Mouse (Mus musculus) bone marrow, adult 2 months (tissue): ENCODE data around the gene 1700025G04Rik. TPM values are rescaled to one million over a fixed set of nuclear protein-coding genes. Genes with fewer than 3 reads are reported as not detected.

Source experiments
- H3K27ac ChIP-seq: fragments of 200-500 bp; 2 replicates; pipeline ENCODE4 v1.5.1; 2012; ENCODE audit warnings: low read depth, mild to moderate bottlenecking, control low read depth, inconsistent platforms, low read length; ENCODE audit not compliant: control insufficient read depth, poor library complexity, insufficient read depth
- H3K4me1 ChIP-seq: fragments of 200-500 bp; 2 replicates; pipeline ENCODE4 v1.6.1; 2011; ENCODE audit warnings: low read length; ENCODE audit not compliant: control insufficient read depth, insufficient read depth
- H3K4me3 ChIP-seq: fragments of 200-500 bp; replicated peaks from 2 replicates; pipeline ENCODE3; 2011; ENCODE audit warnings: mild to moderate bottlenecking, low read depth, low read length, control low read depth; ENCODE audit not compliant: control insufficient read depth
- CTCF ChIP-seq: fragments of 200-500 bp; IDR thresholded peaks from 2 replicates; pipeline ENCODE4 v1.5.1; 2011; ENCODE audit warnings: low read length, control low read depth; ENCODE audit not compliant: control insufficient read depth, insufficient read depth
- POLR2A ChIP-seq: fragments of 200-500 bp; IDR thresholded peaks from 2 replicates; pipeline ENCODE4 v1.6.1; 2011; ENCODE audit warnings: low read depth, mild to moderate bottlenecking, control low read depth, low read length, borderline replicate concordance; ENCODE audit not compliant: control insufficient read depth
- WGBS: fragments of 180-500 bp; shearing (Covaris S2); methylation state at CpG from one replicate; pipeline ENCODE4 v1.1.7; 2018; 5-methylcytosine and 5-hydroxymethylcytosine counted together
- polyA plus RNA-seq: library from polyadenylated mRNA; stranded (reverse); fragments of >200 nt; gene quantifications from 2 replicates; pipeline ENCODE4 v1.2.4, GENCODE M21; 2011; ENCODE audit warnings: low replicate concordance; ENCODE audit not compliant: missing spikeins, insufficient read depth, insufficient read length

1700025G04Rik gene
- polyA plus RNA-seq, 1 experiment, result 0.92 TPM

- no peak for TF ChIP-seq POLR2A
- TF ChIP-seq CTCF, result no peak
- H3K4me1 ChIP-seq, result no peaks in the 10 kb centered on the region
- 96% methylated on average over 7 of the region's 7 CpGs for WGBS
- H3K4me3 ChIP-seq, result no peak overlapping the region
- H3K27ac ChIP-seq, result no peak overlapping the region
These were observed 8.8 kb downstream of the 1700025G04Rik start for GRCm38 (mm10) chr1:152081121-152081520.

- no peaks in the 10 kb centered on the region for H3K4me1 ChIP-seq
- H3K27ac ChIP-seq, result no peak overlapping the region
- TF ChIP-seq POLR2A (no peak), CTCF (no peak)
- H3K4me3 ChIP-seq, result no peak overlapping the region
- 42% methylated on average over 6 of the region's 6 CpGs for WGBS
These were observed 9.7 kb downstream of the 1700025G04Rik start for GRCm38 (mm10) chr1:152080244-152080643.

DNA sequence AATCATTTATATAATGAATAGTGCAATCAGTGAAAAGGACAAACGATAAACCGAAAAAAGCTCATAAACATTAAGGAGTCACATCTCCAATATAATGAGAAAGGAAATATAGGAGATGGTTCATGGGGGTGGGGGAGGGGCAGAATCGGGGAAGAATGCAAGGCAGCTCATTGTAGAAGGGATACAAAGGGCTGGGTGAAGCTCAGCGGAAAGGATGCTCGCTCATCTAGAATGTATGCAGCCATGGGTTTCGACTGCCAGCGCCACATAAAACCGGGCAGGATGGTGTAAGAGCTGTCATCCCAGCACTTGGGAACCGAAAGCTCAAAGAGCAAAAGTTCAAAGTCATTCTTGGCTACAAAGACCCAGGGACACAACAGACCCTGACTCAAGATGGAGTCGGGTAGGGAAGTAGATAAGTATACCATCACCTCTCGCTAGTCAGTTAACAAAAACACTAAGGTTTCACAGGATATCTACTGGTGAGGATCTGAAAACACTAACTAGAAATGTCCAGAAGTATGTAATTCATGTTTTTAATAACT lies 12.7 kb downstream of the 1700025G04Rik start:
- 87% methylated on average over 11 of the region's 11 CpGs for WGBS
- no peak for TF ChIP-seq CTCF

GRCm38 (mm10) chr1:152076222-152076845 lies 13.6 kb downstream of the 1700025G04Rik start:
- TF ChIP-seq CTCF (no peak), POLR2A (no peak)
- no peaks in the 10 kb centered on the region for H3K4me1 ChIP-seq
- H3K27ac ChIP-seq, result no peak overlapping the region
- 91% methylated on average over 14 of the region's 14 CpGs for WGBS
- no peak overlapping the region for H3K4me3 ChIP-seq

More for the DNA sequence above, 12.7 kb downstream of the 1700025G04Rik start:
- no peak overlapping the region for H3K27ac ChIP-seq
- no peaks in the 10 kb centered on the region for H3K4me1 ChIP-seq
- no peak overlapping the region for H3K4me3 ChIP-seq

DNA sequence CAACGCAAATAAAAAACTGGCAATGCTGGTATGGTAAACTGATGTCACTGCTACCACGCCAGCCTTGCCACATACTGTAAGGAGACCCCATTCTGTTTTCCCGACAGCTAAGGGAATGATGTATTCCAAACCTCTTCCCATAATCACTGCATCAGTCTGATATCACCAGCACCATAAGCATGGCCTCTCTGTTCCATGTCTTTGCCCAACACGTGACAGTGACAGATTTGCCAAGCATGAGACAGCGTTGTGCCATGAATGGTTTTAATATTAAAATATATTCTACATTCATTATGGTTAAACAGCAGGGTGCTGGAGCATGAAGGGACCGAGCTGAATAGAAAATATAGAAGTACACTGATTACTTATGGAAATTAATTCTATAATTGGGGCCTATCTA lies 14.2 kb downstream of the 1700025G04Rik start:
- WGBS, result 85% methylated on average over 6 of the region's 6 CpGs
- no peak overlapping the region for H3K4me3 ChIP-seq
- no peak for TF ChIP-seq POLR2A
- no peak for TF ChIP-seq CTCF
- H3K4me1 ChIP-seq, result no peaks in the 10 kb centered on the region
- H3K27ac ChIP-seq, result no peak overlapping the region

- 74% methylated on average over 4 of the region's 4 CpGs for WGBS
- no peak overlapping the region for H3K27ac ChIP-seq
- no peak overlapping the region for H3K4me3 ChIP-seq
- TF ChIP-seq CTCF (no peak), POLR2A (no peak)
- H3K4me1 ChIP-seq, result no peaks in the 10 kb centered on the region
These were observed 19.5 kb downstream of the 1700025G04Rik start for GRCm38 (mm10) chr1:152070441-152070840.

DNA sequence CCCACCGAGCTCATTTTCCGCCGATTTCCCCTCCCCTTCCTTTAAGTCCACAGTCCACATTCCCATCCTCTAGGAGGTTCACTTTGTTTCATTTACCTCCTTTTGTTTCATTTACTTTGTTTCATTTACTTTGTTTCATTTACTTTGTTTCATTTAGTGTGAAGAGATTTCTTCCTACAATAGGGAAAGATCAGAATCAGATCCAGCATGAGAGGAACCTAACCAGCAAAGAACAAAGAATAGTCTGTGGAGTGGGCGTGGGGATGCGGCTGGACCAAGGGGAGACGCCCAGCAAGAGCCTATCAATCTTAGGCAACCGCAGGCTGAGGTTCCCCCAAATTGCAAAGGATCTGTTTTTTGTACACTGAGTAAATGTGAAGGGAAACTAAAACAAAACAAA lies 20.2 kb downstream of the 1700025G04Rik start:
- TF ChIP-seq POLR2A (no peak), CTCF (no peak)
- Histone ChIP-seq H3K4me3 (no peak overlapping the region), H3K27ac (no peak overlapping the region), H3K4me1 (no peaks in the 10 kb centered on the region)
- WGBS, result 90% methylated on average over 7 of the region's 7 CpGs

GRCm38 (mm10) chr1:152067919-152068318 lies 22.0 kb downstream of the 1700025G04Rik start:
- no peak overlapping the region for H3K4me3 ChIP-seq
- no peak for TF ChIP-seq CTCF
- TF ChIP-seq POLR2A, result no peak
- no peaks in the 10 kb centered on the region for H3K4me1 ChIP-seq
- H3K27ac ChIP-seq, result no peak overlapping the region

GRCm38 (mm10) chr1:152065527-152065926 lies 24.4 kb downstream of the 1700025G04Rik start:
- Histone ChIP-seq H3K27ac (no peak overlapping the region), H3K4me3 (no peak overlapping the region), H3K4me1 (no peaks in the 10 kb centered on the region)
- no peak for TF ChIP-seq CTCF
- TF ChIP-seq POLR2A, result no peak
- 93% methylated on average over 7 of the region's 7 CpGs for WGBS
